Mouse (Mus musculus): Measurements from ENCODE around the gene Acd. TPM values are rescaled to one million over a fixed set of nuclear protein-coding genes. Genes with fewer than 3 reads are reported as not detected.

The Acd gene
- polyA plus RNA-seq (2017; shearing (Covaris generic)) = 75.5 TPM

GRCm38 (mm10) chr8:105700966-105701824 lies at the start of gene Acd, which contains the start of gene Pard6a:
Acd (minus strand) TSS chr8:105701102.
Pard6a (plus strand) TSS chr8:105701148.

GRCm38 (mm10) chr8:105707498-105708403 lies 6.8 kb upstream of the Acd start, which contains the start of the genes 4933405L10Rik and Enkd1:
4933405L10Rik (plus strand) TSS chr8:105707655.
Enkd1 (minus strand) TSS chr8:105708210.

DNA sequence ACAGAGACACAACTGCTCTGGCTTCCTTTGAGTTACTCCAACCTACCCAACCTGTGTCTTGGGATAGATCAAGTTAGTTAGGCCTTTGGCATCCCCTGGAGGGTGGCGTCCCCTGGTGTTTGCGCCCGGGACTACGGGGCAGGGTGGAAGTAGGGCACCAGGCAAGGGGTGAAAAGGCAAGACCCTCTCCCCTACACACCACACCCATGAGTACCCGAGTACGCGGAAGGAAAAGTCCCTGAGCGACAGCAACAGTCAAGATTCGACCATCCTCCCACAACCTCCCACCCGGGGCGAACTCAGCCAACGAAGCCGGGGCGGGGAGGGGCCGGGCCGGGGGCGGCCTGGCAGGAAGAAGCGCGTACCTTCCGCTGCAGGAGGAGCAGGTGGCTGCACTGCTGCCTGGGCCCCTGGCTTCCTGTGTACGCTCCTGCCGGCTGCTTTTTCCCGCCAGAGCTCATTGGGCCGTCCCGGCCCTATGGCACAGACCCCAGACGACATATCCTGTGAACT lies 15.1 kb downstream of the Acd start, which contains the start of gene Carmil2:
Gene Carmil2, plus strand, starts transcription at position 479 of the 513 bp plus-strand sequence.

Other genes with a start within 250 kb of the Acd start
- 1.8 TPM for gene Tppp3, start 229.6 kb downstream of the Acd start, polyA plus RNA-seq (2017; shearing (Covaris generic))
- 9.3 TPM for gene Zdhhc1, start 204.2 kb downstream of the Acd start, polyA plus RNA-seq (2017; shearing (Covaris generic))
- 0.74 TPM for gene Hsd11b2, start 182.3 kb downstream of the Acd start, polyA plus RNA-seq (2017; shearing (Covaris generic))
- gene Atp6v0d1, start 135.1 kb downstream of the Acd start, polyA plus RNA-seq (2017; shearing (Covaris generic)) = 68.6 TPM
- 11.9 TPM for gene Ripor1, start 95.8 kb downstream of the Acd start, polyA plus RNA-seq (2017; shearing (Covaris generic))
- gene Ctcf, start 64.5 kb downstream of the Acd start, polyA plus RNA-seq (2017; shearing (Covaris generic)) = 162 TPM
- gene Agrp, start 63.7 kb downstream of the Acd start, polyA plus RNA-seq (2017; shearing (Covaris generic)) = 1.6 TPM
- 88.2 TPM for gene Carmil2, start 14.8 kb downstream of the Acd start, polyA plus RNA-seq (2017; shearing (Covaris generic))
- 30.0 TPM for gene Pard6a, start within 50 bp of the Acd start, polyA plus RNA-seq (2017; shearing (Covaris generic))
- gene 4933405L10Rik, start 6.6 kb upstream of the Acd start, polyA plus RNA-seq (2017; shearing (Covaris generic)) = not detected
- 2.7 TPM for gene Enkd1, start 7.1 kb upstream of the Acd start, polyA plus RNA-seq (2017; shearing (Covaris generic))
- 5.1 TPM for gene Gfod2, start 57.6 kb upstream of the Acd start, polyA plus RNA-seq (2017; shearing (Covaris generic))
- gene Ranbp10, start 126.2 kb upstream of the Acd start, polyA plus RNA-seq (2017; shearing (Covaris generic)) = 50.6 TPM
- not detected for gene Tsnaxip1, start 126.6 kb upstream of the Acd start, polyA plus RNA-seq (2017; shearing (Covaris generic))
- gene Cenpt, start 152.2 kb upstream of the Acd start, polyA plus RNA-seq (2017; shearing (Covaris generic)) = 14.2 TPM
- gene Thap11, start 154.0 kb upstream of the Acd start, polyA plus RNA-seq (2017; shearing (Covaris generic)) = 14.2 TPM
- gene Nutf2, start 159.5 kb upstream of the Acd start, polyA plus RNA-seq (2017; shearing (Covaris generic)) = 12.5 TPM
- 74.2 TPM for gene Edc4, start 179.8 kb upstream of the Acd start, polyA plus RNA-seq (2017; shearing (Covaris generic))
- not detected for gene Nrn1l, start 192.5 kb upstream of the Acd start, polyA plus RNA-seq (2017; shearing (Covaris generic))
- gene Pskh1, start 199.3 kb upstream of the Acd start, polyA plus RNA-seq (2017; shearing (Covaris generic)) = 18.0 TPM
- gene Ctrl, start 232.8 kb upstream of the Acd start, polyA plus RNA-seq (2017; shearing (Covaris generic)) = 0.72 TPM
- 214 TPM for gene Psmb10, start 237.3 kb upstream of the Acd start, polyA plus RNA-seq (2017; shearing (Covaris generic))
- gene Lcat, start 242.3 kb upstream of the Acd start, polyA plus RNA-seq (2017; shearing (Covaris generic)) = 0.27 TPM

Data from effector memory CD4-positive, alpha-beta T cell, adult 5 months (primary cell).